Mouse (Mus musculus) hindbrain, embryonic 11.5 days (tissue): ENCODE measurements around the gene Ing3. TPM values are rescaled to one million over a fixed set of nuclear protein-coding genes. Genes with fewer than 3 reads are reported as not detected.

ENCODE experiments used
- ATAC-seq: fragments of 200-750 bp; cut with Nextera tagmentation; 2 replicates; pipeline ENCODE4 v1.8.0; 2017; ENCODE audit warnings: mild to moderate bottlenecking, moderate TSS enrichment, moderate library complexity; ENCODE audit not compliant: low FRiP score
- DNase-seq: peaks from one replicate; pipeline ENCODE4 v3.0.0-alpha.2; 2015; ENCODE audit warnings: low spot score
- H3K27ac ChIP-seq: fragments of 300-500 bp; sonication (generic); 2 replicates; pipeline ENCODE4 v1.5.1; 2014; ENCODE audit warnings: mild to moderate bottlenecking, low read depth, low read length
- H3K27me3 ChIP-seq: fragments of 300-500 bp; sonication (generic); 2 replicates; pipeline ENCODE4 v1.6.1; 2014; ENCODE audit warnings: mild to moderate bottlenecking, low read length, moderate library complexity, mixed read lengths; ENCODE audit not compliant: control insufficient read depth, insufficient read depth
- H3K36me3 ChIP-seq: fragments of 300-500 bp; sonication (generic); 2 replicates; pipeline ENCODE4 v1.6.1; 2014; ENCODE audit warnings: mild to moderate bottlenecking, low read length, moderate library complexity, mixed read lengths; ENCODE audit not compliant: control insufficient read depth, insufficient read depth
- H3K4me1 ChIP-seq: fragments of 300-500 bp; sonication (generic); replicated peaks from 2 replicates; pipeline ENCODE4 v1.6.1; 2014; ENCODE audit warnings: low read length, mixed read lengths; ENCODE audit not compliant: control insufficient read depth, insufficient read depth
- H3K4me2 ChIP-seq: fragments of 300-500 bp; sonication (generic); replicated peaks from 2 replicates; pipeline ENCODE4 v1.6.1; 2014; ENCODE audit warnings: mild to moderate bottlenecking, low read depth, low read length
- H3K4me3 ChIP-seq: fragments of 300-500 bp; sonication (generic); 2 replicates; pipeline ENCODE4 v1.5.1; 2014; ENCODE audit warnings: low read depth, low read length
- H3K9ac ChIP-seq: fragments of 300-500 bp; sonication (generic); 2 replicates; pipeline ENCODE4 v1.6.1; 2014; ENCODE audit warnings: low read depth, low read length
- H3K9me3 ChIP-seq: fragments of 300-500 bp; sonication (generic); 2 replicates; pipeline ENCODE4 v1.6.1; 2016; ENCODE audit warnings: low read length; ENCODE audit not compliant: control insufficient read depth
- WGBS: fragments of 180-500 bp; shearing (Covaris S2); extraction: QIAGEN DNeasy Blood & Tissue Kit; methylation state at CpG from one replicate; pipeline ENCODE4 v1.1.7; 2014; 5-methylcytosine and 5-hydroxymethylcytosine counted together
- polyA plus RNA-seq: library from polyadenylated mRNA; unstranded; fragments of >200 nt; fragmentation: Nextera tagmentation; extraction: Ambion mirVana; gene quantifications from 2 replicates; pipeline ENCODE4 v1.2.1, GENCODE M21; 2014

The Ing3 gene
- polyA plus RNA-seq, 1 experiment from 2014 or later: 52.0 TPM

GRCm38 (mm10) chr6:22012099-22012498 lies 62.7 kb downstream of the Ing3 start:
- H3K4me2 ChIP-seq: no peak overlapping the region
- no peak overlapping the region for H3K4me3 ChIP-seq
- no peak overlapping the region for H3K27ac ChIP-seq
- no peak for DNase-seq
- no peaks in the 10 kb centered on the region for H3K9me3 ChIP-seq
- H3K9ac ChIP-seq: no peak overlapping the region
- 94% methylated on average over 5 of the region's 5 CpGs for WGBS
- no peaks in the 10 kb centered on the region for H3K27me3 ChIP-seq
- no peak for ATAC-seq
- no peaks in the 10 kb centered on the region for H3K36me3 ChIP-seq
- no peaks in the 10 kb centered on the region for H3K4me1 ChIP-seq

- no peaks in the 10 kb centered on the region for H3K4me1 ChIP-seq
- no peaks in the 10 kb centered on the region for H3K36me3 ChIP-seq
- H3K9me3 ChIP-seq: no peaks in the 10 kb centered on the region
- no peak overlapping the region for H3K4me2 ChIP-seq
- 88% methylated on average over 5 of the region's 5 CpGs for WGBS
- no peak overlapping the region for H3K27ac ChIP-seq
- H3K27me3 ChIP-seq: no peaks in the 10 kb centered on the region
- ATAC-seq: no peak
- no peak overlapping the region for H3K9ac ChIP-seq
- no peak for DNase-seq
- no peak overlapping the region for H3K4me3 ChIP-seq
These were observed 63.1 kb downstream of the Ing3 start for GRCm38 (mm10) chr6:22012501-22012900.

- ATAC-seq (no peak), DNase-seq (no peak)
These were observed 64.0 kb downstream of the Ing3 start for GRCm38 (mm10) chr6:22013394-22013793.

GRCm38 (mm10) chr6:22014291-22014911 lies 65.0 kb downstream of the Ing3 start:
- H3K4me2 ChIP-seq: no peak overlapping the region
- no peaks in the 10 kb centered on the region for H3K9me3 ChIP-seq
- H3K27me3 ChIP-seq: no peaks in the 10 kb centered on the region
- H3K27ac ChIP-seq: no peak overlapping the region
- no peak overlapping the region for H3K9ac ChIP-seq
- no peak for ATAC-seq
- H3K36me3 ChIP-seq: no peaks in the 10 kb centered on the region
- H3K4me1 ChIP-seq: no peaks in the 10 kb centered on the region
- WGBS: 94% methylated on average over 6 of the region's 6 CpGs
- no peak for DNase-seq
- H3K4me3 ChIP-seq: no peak overlapping the region

More at GRCm38 (mm10) chr6:22013394-22013793, 64.0 kb downstream of the Ing3 start:
- WGBS: 94% methylated on average over 3 of the region's 3 CpGs
- Histone ChIP-seq H3K4me3 (no peak overlapping the region), H3K36me3 (no peaks in the 10 kb centered on the region), H3K9me3 (no peaks in the 10 kb centered on the region), H3K27me3 (no peaks in the 10 kb centered on the region), H3K27ac (no peak overlapping the region), H3K4me2 (no peak overlapping the region), H3K4me1 (no peaks in the 10 kb centered on the region), H3K9ac (no peak overlapping the region)

DNA sequence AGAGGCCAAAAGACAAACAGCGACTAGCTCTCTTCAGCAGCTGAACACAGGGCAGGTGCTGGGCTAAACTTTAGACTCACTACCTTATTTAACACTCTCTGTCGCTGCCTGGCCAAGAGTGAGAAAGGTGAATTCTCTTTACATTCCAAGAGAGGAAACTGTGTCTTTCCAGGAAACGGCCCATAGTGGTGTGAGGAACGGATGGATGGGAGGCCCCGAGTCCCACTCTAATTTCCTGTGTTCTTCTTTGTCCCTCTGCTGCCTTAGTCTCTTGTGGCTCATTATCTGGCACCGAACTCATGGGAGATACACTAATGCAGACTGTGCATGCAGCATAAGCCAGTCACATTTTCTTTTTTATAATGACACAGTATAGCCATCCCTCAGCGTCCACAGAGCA lies 68.3 kb downstream of the Ing3 start:
- Histone ChIP-seq H3K4me2 (no peak overlapping the region), H3K36me3 (no peaks in the 10 kb centered on the region), H3K27me3 (no peaks in the 10 kb centered on the region), H3K27ac (no peak overlapping the region), H3K9me3 (no peaks in the 10 kb centered on the region), H3K4me1 (no peaks in the 10 kb centered on the region), H3K4me3 (no peak overlapping the region), H3K9ac (no peak overlapping the region)
- no peak for ATAC-seq
- DNase-seq: no peak
- 77% methylated on average over 7 of the region's 7 CpGs for WGBS

GRCm38 (mm10) chr6:22018768-22019445 lies 69.5 kb downstream of the Ing3 start:
- 76% methylated on average over 8 of the region's 8 CpGs for WGBS
- no peak overlapping the region for H3K4me2 ChIP-seq
- no peaks in the 10 kb centered on the region for H3K4me1 ChIP-seq
- no peak overlapping the region for H3K4me3 ChIP-seq
- no peak overlapping the region for H3K27ac ChIP-seq
- no peak overlapping the region for H3K9ac ChIP-seq
- no peaks in the 10 kb centered on the region for H3K27me3 ChIP-seq
- DNase-seq (no peak), ATAC-seq (no peak)
- H3K36me3 ChIP-seq: no peaks in the 10 kb centered on the region
- no peaks in the 10 kb centered on the region for H3K9me3 ChIP-seq

DNA sequence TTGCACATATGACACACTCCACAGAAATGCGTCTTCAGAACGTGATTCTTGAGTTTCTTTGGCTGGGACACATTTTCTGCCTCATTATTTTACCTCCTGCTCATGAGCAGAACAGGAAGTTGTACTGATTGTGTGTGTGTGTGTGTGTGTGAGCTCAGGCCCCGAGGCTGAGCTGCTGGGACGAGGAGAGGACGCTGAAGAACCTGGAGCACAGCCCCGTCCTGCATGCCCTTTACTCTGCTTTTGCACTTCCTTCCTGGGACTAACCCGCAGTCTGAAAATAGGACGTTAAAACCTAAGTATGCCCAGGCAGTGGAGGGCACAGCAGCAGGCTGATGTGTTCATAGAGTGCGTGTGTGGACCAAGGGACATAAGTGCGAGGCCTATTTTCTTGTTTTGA lies 70.3 kb downstream of the Ing3 start:
- DNase-seq: no peak
- no peaks in the 10 kb centered on the region for H3K27me3 ChIP-seq
- H3K4me1 ChIP-seq: no peaks in the 10 kb centered on the region
- H3K9me3 ChIP-seq: no peaks in the 10 kb centered on the region
- H3K36me3 ChIP-seq: no peaks in the 10 kb centered on the region
- no peak overlapping the region for H3K4me3 ChIP-seq
- H3K4me2 ChIP-seq: no peak overlapping the region
- no peak overlapping the region for H3K9ac ChIP-seq
- no peak overlapping the region for H3K27ac ChIP-seq
- ATAC-seq: no peak
- 61% methylated on average over 10 of the region's 10 CpGs for WGBS

- no peak overlapping the region for H3K4me2 ChIP-seq
- no peak for ATAC-seq
- WGBS: 81% methylated on average over 5 of the region's 5 CpGs
These were observed 71.3 kb downstream of the Ing3 start for GRCm38 (mm10) chr6:22020696-22021095.

DNA sequence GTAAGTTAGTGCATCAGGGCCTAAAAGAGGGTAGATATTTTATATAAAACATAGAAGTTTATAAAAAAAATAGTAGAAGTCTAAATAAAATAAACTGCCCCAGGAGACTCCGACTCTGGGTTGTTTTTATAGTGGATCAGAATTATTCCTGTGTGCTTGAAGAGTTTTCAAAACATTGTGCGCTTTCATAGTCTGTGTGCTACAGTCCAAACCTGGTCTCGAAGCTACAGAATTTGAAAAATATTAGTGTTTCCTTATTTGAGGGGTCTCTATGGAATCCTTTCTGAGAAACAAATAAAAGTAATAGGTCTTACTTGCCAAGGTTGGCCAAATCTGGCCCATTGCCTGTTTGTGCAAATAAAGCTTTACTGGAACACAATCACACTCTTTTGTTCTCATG lies 71.9 kb downstream of the Ing3 start:
- WGBS: 78% methylated on average over 3 of the region's 3 CpGs
- DNase-seq (no peak), ATAC-seq (no peak)
- Histone ChIP-seq H3K4me2 (no peak overlapping the region), H3K27ac (no peak overlapping the region), H3K4me1 (no peaks in the 10 kb centered on the region), H3K27me3 (no peaks in the 10 kb centered on the region), H3K36me3 (no peaks in the 10 kb centered on the region), H3K9me3 (no peaks in the 10 kb centered on the region), H3K4me3 (no peak overlapping the region), H3K9ac (no peak overlapping the region)

More at GRCm38 (mm10) chr6:22020696-22021095, 71.3 kb downstream of the Ing3 start:
- H3K36me3 ChIP-seq: no peaks in the 10 kb centered on the region
- no peak overlapping the region for H3K27ac ChIP-seq
- H3K4me3 ChIP-seq: no peak overlapping the region
- H3K9me3 ChIP-seq: no peaks in the 10 kb centered on the region
- H3K4me1 ChIP-seq: no peaks in the 10 kb centered on the region
- H3K9ac ChIP-seq: no peak overlapping the region
- no peak for DNase-seq
- H3K27me3 ChIP-seq: no peaks in the 10 kb centered on the region
